Mouse (Mus musculus): ENCODE data around the gene Foxd1.
A peak's percentile ranks its signal among the peaks of the same experiment; 100 is the strongest.

Gene Foxd1

DNA sequence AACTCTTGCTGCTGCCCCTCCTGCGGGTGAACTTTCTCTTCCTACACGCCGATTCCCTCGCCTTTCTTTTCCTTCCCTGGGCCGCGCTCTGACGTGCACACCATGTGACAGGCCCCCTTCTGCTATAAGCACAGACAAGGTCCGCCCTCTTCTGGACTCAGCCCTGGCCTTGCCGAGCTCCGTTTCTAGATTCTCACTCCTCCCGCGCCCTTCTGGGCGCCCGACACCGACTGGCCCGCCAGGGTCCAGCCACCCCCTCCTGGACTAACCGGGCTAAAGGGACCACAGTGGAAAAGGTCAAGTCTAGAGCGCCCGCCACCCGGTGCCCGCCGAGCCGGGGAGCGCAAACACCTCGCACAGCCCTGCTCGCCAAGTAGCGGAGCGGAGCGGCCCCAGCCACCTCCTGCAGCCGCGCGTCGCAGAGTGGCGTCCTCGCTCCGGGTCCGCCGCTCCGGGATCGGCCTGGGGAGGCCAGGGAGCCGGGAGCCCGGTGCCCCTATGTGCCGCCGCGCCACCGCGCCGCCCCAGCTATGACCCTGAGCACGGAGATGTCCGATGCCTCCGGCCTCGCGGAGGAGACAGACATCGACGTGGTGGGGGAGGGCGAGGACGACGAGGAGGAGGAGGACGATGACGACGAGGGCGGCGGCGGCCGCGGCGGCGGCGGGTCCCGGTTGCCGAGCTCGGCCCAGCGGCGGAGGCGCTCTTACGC lies at the start of gene Foxd1:
Gene Foxd1, plus strand, starts transcription at position 153 of the 712 bp plus-strand sequence.
- no peak for DNase-seq (ENCODE audit: low spot score)

- DNase-seq (ENCODE audit: low spot score): no peak
Observed at GRCm38 (mm10) chr13:98305257-98305656, 48.8 kb upstream of the Foxd1 start.

DNA sequence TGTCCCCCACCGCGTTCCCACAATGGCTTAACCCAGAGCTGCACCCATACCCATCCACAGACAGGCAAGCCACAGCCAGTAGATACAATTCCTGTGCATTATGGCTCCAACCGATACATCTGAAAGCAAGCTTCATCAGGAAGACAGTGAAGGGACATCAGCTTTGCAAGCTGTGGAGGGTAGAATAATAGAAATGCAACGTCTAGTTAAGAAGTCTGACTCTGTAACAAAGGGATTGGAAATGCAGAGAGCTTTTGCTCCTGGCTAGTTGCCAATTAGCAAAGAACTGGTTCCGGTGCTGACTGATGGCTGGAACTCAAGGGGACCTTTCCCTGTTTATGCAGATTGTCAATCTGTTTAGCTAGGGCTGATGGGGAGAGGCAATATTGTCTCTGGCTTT lies 47.6 kb upstream of the Foxd1 start:
- no peak for DNase-seq (ENCODE audit: low spot score)

GRCm38 (mm10) chr13:98306852-98307475 lies 47.1 kb upstream of the Foxd1 start:
- no peak for DNase-seq (ENCODE audit: low spot score)

DNA sequence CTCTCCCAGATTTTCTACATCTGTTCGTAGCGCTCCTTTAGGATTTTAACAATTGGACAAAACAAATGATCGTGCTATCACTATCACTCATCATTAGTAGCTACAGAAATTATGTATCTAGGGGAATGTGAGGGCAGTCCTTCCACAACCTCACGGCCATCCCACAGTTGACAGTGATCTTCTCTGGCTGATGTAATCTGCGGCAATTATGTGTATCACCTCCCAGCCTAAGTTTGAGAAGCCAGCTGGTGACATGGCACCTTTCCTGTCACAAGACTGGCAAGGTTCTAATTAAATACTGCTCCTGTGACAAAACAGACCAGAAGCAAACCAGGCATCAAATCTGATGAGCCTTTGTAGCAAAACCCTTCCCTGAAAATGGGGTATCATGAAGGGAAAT lies 46.0 kb upstream of the Foxd1 start:
- DNase-seq (ENCODE audit: low spot score): no peak

GRCm38 (mm10) chr13:98308724-98309123 lies 45.3 kb upstream of the Foxd1 start:
- no peak for DNase-seq (ENCODE audit: low spot score)

GRCm38 (mm10) chr13:98311597-98311996 lies 42.4 kb upstream of the Foxd1 start:
- no peak for DNase-seq (ENCODE audit: low spot score)

DNA sequence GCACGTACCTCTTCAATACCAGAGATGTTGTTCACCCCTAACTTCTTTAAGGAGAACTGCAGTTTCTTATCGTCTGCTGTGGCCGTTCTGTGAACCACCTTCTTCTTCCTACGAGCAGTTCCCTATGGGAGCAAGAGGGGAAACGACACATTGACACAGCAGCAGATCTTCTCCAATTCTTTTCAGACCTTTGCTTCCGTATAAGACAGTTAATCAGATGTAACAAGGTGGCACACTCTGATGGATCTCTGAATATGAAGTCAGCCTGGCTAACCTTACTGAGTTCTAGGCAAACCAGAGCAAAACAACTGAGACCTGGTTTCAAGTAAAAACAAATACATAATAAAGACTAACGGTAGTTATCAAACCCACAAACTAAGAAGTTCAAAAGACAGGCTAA lies 40.4 kb upstream of the Foxd1 start:
- DNase-seq (ENCODE audit: low spot score): no peak

- DNase-seq (ENCODE audit: low spot score): no peak
Observed at GRCm38 (mm10) chr13:98315124-98315523, 38.9 kb upstream of the Foxd1 start.

DNA sequence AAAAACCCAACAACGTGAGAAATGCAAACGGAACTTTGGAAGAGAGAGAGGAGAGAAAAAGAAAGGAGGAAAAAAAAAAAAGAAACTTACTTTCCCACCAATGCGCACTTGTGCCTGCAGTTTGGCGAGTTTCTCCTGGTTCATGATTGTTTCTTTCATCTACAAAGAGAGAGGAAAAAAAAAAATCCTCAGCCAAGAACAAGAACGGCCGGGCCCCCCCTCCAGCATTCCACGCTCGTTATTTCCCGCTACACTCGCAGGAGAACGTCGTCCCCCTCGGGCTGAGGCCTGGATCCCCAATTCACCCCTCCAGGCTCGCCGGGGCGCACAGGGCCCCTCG lies 37.9 kb upstream of the Foxd1 start:
- no peak for DNase-seq (ENCODE audit: low spot score)

DNA sequence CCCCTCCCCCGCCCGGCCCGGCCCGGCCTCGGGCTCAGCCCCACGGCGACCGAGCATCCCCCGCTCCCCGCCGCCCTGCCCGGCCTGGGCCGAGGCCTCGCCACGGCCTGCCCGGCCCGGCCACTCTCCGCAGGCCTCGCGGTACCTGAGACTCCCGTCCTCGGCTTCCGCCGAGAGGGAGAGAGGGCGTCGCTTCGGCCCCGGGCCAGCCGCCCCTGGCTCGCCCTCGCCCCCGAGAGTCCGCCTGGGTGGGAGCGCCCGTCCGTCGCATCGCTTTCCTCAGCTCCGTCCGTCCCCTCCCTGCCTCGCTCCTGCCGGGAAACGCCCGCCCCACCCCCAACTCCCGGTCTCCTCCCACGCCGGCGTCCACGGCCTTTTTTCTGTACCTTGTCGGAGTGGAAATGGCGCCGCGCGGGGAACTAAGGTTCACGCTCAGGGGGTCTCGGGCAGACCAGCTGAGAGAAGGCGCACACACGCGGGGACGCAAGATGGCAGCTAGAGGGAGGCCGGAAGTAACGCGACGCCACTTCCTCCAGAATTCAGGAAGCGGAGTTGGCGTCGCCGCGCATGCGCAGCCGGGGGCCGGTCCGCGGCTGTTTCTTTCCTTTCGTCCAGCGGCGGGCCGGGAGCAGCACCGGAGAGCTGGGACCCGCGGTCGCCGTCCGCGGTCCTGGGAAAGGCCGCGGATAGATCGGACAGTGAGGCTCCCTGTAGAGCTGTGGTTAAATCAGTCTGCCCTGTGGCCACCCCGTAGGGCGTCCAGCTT lies 37.4 kb upstream of the Foxd1 start, which contains the start of gene Btf3:
Gene Btf3, minus strand, starts transcription at position 527 of the 766 bp plus-strand sequence.
- peak; percentile 87 for DNase-seq (ENCODE audit: low spot score)

DNA sequence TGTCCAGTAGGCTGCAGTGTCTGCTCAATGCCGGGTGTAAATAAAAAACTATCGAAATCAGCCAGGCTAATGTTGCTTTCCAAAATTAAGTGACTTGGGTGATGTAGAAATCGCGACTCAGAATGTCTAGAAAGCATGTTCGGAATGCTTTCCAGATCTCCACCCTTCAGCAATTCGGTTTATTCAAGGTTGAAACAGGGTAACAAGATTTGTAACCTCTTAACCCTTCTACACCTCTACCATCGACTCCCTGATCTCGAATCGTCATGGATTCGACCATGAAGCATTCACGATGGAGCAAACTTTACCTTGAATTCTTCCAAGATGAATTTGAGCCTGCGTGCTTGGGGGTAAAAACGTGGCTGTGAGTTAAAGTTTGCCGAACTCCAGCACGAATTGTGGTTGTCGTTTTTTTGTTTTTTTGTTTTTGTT lies 36.8 kb upstream of the Foxd1 start:
- no peak for DNase-seq (ENCODE audit: low spot score)

DNA sequence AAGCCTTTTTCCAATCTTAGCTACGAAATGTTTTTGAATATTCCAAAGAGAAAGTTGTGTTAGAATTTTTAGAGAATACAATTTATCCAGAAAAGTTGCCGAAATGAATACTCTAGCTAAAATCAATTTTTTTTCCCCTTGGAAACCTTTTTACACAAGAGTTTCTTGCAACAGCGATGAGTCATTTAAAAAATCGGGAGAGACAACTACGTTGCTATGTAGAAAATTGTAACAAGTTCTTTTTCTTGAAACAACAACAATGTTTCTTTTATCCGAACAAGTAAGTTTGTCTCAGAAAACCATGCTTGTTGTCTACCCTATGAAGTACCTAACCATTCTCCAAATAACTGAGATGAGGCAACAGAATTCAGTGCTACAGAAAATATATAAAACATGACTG lies 36.1 kb upstream of the Foxd1 start:
- no peak for DNase-seq (ENCODE audit: low spot score)

- DNase-seq (ENCODE audit: low spot score): no peak
Observed at GRCm38 (mm10) chr13:98325034-98325433, 29.0 kb upstream of the Foxd1 start.

DNA sequence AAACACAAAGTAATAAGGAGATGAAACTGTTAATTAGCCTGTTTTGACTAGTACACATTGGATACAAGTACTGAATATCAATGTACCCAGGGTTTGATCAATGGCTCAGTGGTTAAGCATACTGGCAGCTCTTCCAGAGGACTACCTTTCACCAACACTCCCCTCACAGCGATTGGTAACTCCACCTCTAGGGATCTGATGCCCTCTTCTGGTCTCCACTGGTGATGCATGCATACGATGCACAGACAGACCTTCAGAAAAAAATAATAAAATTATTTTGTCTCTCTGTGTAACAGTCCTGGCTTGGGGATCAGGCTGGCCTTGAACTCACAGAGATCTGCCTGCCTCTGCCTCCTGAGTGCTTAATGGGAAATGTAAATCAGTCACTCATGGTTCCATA lies 21.9 kb upstream of the Foxd1 start:
- DNase-seq (ENCODE audit: low spot score): no peak

DNA sequence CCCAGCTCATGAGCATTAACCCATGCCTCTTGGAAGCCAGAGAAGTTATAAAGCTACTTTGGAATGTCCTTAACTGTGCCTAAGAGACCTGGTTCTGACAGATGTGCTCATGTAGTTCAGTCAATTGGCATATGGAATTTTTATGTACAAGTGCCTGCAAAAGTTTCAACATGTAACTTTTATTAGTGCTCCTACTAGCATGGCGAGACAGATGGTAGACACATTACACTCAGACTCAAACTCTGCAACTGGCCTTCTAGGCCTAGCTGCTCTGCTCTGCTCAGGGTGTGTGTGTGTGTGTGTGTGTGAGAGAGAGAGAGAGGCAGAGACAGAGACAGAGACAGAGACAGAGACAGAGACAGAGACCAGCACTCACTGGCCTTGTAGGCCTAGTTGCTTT lies 17.8 kb upstream of the Foxd1 start:
- DNase-seq (ENCODE audit: low spot score): no peak

DNA sequence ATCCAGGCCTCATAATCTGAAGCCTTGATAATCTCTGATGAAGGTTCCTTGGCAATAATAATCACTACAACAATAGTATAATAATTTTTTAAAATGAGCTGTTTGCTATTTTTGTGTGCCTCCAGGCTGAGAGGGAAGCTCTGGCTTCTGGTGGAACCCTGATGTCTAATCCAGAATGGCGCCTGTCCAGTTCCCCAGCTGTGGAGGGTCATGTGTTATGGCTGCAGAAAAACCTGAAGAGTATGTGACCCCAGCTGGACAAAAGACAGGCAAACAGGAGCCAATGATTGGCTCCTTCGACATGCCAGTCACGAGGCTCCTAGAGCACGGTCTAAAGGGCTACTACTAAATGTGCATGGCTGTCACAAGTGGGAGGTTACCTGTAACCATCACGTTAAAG lies 13.5 kb upstream of the Foxd1 start:
- no peak for DNase-seq (ENCODE audit: low spot score)

DNA sequence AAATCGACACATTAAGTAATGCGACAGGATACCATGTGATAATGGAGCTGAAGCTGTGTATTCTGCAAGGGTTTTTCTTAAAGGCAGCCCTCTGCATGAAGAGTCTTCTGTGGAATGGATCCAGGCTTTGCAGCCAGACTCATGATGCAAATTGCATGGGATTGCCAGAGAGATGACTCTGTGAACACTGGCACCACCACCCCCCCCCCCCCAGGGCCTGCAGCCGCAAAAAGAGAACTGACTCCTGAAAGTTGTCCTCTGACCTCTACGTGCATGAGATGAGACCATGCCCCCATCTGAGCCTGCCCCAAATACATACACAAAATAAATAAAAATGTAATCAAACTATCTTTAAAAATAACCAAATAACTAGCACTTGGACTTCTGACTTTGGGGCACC lies 4.6 kb upstream of the Foxd1 start:
- no peak for DNase-seq (ENCODE audit: low spot score)

DNA sequence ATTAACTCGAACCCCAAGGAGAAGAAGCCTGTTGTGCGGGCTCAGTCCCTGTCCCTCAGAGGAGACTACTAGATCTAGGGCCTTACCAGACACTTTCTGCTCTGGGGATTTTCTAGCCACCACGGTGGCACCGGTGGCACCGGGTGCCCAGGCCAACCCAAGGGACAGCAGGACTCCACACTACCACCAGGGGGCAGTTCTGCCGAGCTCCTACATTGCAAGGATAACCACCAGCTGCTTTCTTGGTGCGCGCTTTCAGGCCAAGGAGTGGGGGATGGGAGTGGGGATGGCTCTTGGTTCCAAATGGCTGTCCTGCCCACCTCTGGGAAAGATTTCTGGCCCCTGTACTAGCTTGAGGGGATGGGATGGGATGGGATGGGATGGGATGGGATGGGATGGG lies 2.5 kb upstream of the Foxd1 start:
- no peak for DNase-seq (ENCODE audit: low spot score)

GRCm38 (mm10) chr13:98352381-98352975 lies 1.6 kb upstream of the Foxd1 start:
- DNase-seq (ENCODE audit: low spot score): no peak

DNA sequence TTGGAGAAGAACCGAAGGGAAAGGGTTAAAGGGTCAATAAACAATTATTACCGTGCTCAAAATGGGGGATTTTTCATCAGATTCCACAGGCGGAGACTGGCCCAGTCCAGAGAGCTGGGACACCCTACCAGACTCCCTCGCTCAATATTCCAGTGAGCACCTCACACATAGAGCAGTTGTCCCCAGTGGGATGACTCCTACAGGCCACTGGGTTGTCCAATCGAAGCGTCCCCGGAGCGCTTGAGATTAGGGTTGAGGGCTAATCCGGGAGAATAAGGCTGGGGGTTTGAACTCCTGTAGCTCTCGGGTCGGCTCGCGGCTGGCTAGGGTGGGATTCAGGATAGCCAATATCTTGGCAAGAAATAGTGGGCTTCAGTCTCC lies 343 bp upstream of the Foxd1 start:
- no peak for DNase-seq (ENCODE audit: low spot score)

- no peak for DNase-seq (ENCODE audit: low spot score)
Observed at GRCm38 (mm10) chr13:98354871-98355558, 973 bp downstream of the Foxd1 start.

All from left cerebral cortex, adult 11 months (tissue).